Mouse (Mus musculus) spleen, postnatal 36 days (tissue): ENCODE measurements around the gene Ctnnd2.

Experiments
- DNase-seq, 2 experiments: peaks; one replicate each; pipeline ENCODE4 v3.0.0; 2022; ENCODE audit warnings: low spot score in 2 of 2, mixed read lengths in 1 of 2

The Ctnnd2 gene

GRCm38 (mm10) chr15:30885410-30885809, 713.0 kb downstream of the Ctnnd2 start:
- no peak for DNase-seq

GRCm38 (mm10) chr15:30887559-30887958, 715.2 kb downstream of the Ctnnd2 start:
- DNase-seq = no peak

GRCm38 (mm10) chr15:30891986-30892385, 719.6 kb downstream of the Ctnnd2 start:
- DNase-seq = no peak

- no peak for DNase-seq
Observed at GRCm38 (mm10) chr15:30895063-30895462, 722.7 kb downstream of the Ctnnd2 start.

- no peak for DNase-seq
Observed at GRCm38 (mm10) chr15:30897342-30897741, 724.9 kb downstream of the Ctnnd2 start.

- no peak for DNase-seq
Observed at GRCm38 (mm10) chr15:30908027-30908426, 735.6 kb downstream of the Ctnnd2 start.

- no peak for DNase-seq
Observed at GRCm38 (mm10) chr15:30913360-30913759, 741.0 kb downstream of the Ctnnd2 start.

- DNase-seq = no peak
Observed at GRCm38 (mm10) chr15:30925838-30926237, 753.4 kb downstream of the Ctnnd2 start.

GRCm38 (mm10) chr15:30927632-30928031, 755.2 kb downstream of the Ctnnd2 start:
- DNase-seq = no peak

- no peak for DNase-seq
Observed at GRCm38 (mm10) chr15:30931906-30932305, 759.5 kb downstream of the Ctnnd2 start.

- DNase-seq = no peak
Observed at GRCm38 (mm10) chr15:30945863-30946262, 773.5 kb downstream of the Ctnnd2 start.

GRCm38 (mm10) chr15:30958513-30958912, 786.1 kb downstream of the Ctnnd2 start:
- no peak for DNase-seq

- no peak for DNase-seq
Observed at GRCm38 (mm10) chr15:30962421-30963160, 790.2 kb downstream of the Ctnnd2 start.

GRCm38 (mm10) chr15:30964046-30964445, 791.7 kb downstream of the Ctnnd2 start:
- no peak for DNase-seq

- no peak for DNase-seq
Observed at GRCm38 (mm10) chr15:30964865-30965679, 792.7 kb downstream of the Ctnnd2 start.

- DNase-seq = no peak
Observed at GRCm38 (mm10) chr15:30966826-30967225, 794.4 kb downstream of the Ctnnd2 start.

- DNase-seq = no peak
Observed at GRCm38 (mm10) chr15:30974436-30974835, 802.0 kb downstream of the Ctnnd2 start.

GRCm38 (mm10) chr15:30974991-30975775, 802.8 kb downstream of the Ctnnd2 start:
- no peak for DNase-seq

GRCm38 (mm10) chr15:30977166-30977740, 804.9 kb downstream of the Ctnnd2 start:
- no peak for DNase-seq

- DNase-seq = no peak
Observed at GRCm38 (mm10) chr15:30986890-30987289, 814.5 kb downstream of the Ctnnd2 start.

GRCm38 (mm10) chr15:30990421-30991252, 818.2 kb downstream of the Ctnnd2 start:
- DNase-seq = no peak
